Mouse (Mus musculus): ENCODE measurements around the gene Tcaf3. TPM values are rescaled to one million over a fixed set of nuclear protein-coding genes. Genes with fewer than 3 reads are reported as not detected.

Gene Tcaf3
- polyA plus RNA-seq (2012; rRNA removed; ENCODE audit: low replicate concordance): not detected in 2 replicates

DNA sequence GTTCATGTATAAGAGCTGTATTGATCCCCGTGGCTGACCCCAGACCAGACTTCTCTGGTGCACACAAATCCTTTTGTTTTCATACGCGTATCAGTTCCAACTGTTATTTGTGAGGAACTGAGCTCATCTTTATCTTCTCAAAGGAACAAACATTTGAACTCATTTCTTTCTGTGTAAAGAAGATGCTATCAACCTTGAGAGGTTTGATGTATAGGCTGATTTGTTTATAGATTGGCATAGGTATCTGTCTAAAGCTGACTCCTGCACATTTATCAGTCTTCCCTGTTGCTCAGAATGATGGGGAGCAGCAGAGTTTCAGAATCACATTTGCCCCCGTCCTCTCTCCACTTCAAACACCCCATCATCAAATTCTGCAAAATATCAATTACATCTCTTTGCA, at the start of gene Tcaf3:
Gene Tcaf3 (minus strand): TSS at position 101 of the 400 bp plus-strand sequence.

DNA sequence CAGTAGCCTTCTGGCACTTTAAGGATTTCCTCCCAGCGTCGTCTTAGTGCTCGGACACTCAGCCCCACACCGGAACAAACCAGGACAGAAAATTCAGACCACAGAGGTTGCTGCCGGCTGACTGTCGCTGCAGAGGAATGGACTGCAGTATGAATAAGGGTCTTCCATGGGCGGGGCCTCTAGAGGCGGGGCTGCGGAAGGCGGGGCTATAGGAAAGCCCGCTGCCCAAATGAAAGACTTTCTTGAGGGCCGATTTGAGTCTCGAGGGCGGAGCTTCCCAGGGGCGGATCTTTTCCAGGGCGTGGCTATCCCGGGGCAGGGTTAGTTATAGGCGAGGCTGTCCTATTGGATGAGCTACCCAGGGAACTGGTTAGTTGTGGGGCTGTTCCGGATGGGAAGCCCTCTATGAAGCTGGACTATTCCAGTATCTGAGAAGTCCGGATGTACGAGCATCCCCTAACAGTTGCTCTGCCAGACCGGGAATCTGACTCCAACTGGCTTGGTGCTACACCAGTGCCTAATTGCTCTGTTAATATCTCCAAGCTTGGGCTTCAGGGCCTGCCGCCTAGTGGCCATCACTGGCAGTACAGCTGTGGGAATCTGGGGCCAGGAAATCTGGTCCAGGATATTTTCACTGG, 47.5 kb upstream of the Tcaf3 start, which contains the start of gene Tcaf2:
Gene Tcaf2 (minus strand): TSS at position 343 of the 638 bp plus-strand sequence.

DNA sequence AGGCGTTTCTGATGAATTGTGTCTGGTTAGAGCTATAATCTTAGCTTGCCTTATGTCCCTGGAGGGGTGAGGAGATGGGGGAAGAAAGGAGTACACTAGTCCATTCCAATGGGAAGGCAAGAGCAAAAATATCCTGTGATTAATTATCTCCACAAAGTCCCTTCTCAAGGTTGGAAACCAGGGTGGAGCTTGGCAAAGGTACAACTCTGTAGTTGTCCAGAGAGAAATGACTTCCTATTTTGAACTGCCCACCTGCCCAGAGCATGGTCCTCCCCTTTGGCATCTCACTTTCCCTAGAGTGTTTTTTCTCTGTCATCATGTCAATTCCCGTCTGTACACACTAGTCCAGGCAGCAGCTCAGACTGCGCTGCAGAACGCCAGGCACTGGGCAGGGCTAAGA, 50.0 kb downstream of the Tcaf3 start, which contains the start of gene Olfr455:
Gene Olfr455 (minus strand): TSS at position 127 of the 400 bp plus-strand sequence.

Other genes with a start within 250 kb of the Tcaf3 start
- gene Zyx, start 248.1 kb downstream of the Tcaf3 start, polyA plus RNA-seq (2012; rRNA removed; ENCODE audit: low replicate concordance): 165 and 301 TPM in 2 replicates
- gene Epha1, start 224.4 kb downstream of the Tcaf3 start, polyA plus RNA-seq (2012; rRNA removed; ENCODE audit: low replicate concordance): 30.8 and 60.3 TPM in 2 replicates
- gene Tas2r143, start 197.5 kb downstream of the Tcaf3 start, polyA plus RNA-seq (2012; rRNA removed; ENCODE audit: low replicate concordance): not detected in 2 replicates
- gene Tas2r135, start 192.3 kb downstream of the Tcaf3 start, polyA plus RNA-seq (2012; rRNA removed; ENCODE audit: low replicate concordance): not detected in 2 replicates
- not detected in 2 replicates for gene Tas2r126, start 163.2 kb downstream of the Tcaf3 start, polyA plus RNA-seq (2012; rRNA removed; ENCODE audit: low replicate concordance)
- gene Olfr458, start 132.5 kb downstream of the Tcaf3 start, polyA plus RNA-seq (2012; rRNA removed; ENCODE audit: low replicate concordance): not detected in 2 replicates
- gene Olfr457, start 121.4 kb downstream of the Tcaf3 start, polyA plus RNA-seq (2012; rRNA removed; ENCODE audit: low replicate concordance): not detected in 2 replicates
- gene Olfr456, start 110.5 kb downstream of the Tcaf3 start, polyA plus RNA-seq (2012; rRNA removed; ENCODE audit: low replicate concordance): not detected in 2 replicates
- not detected in 2 replicates for gene Olfr455, start 50.1 kb downstream of the Tcaf3 start, polyA plus RNA-seq (2012; rRNA removed; ENCODE audit: low replicate concordance)
- gene Tcaf2, start 47.6 kb upstream of the Tcaf3 start, polyA plus RNA-seq (2012; rRNA removed; ENCODE audit: low replicate concordance): 2.0 and 3.3 TPM in 2 replicates
- 1.9 and 3.2 TPM in 2 replicates for gene Tcaf1, start 112.4 kb upstream of the Tcaf3 start, polyA plus RNA-seq (2012; rRNA removed; ENCODE audit: low replicate concordance)
- gene Olfr453, start 141.7 kb upstream of the Tcaf3 start, polyA plus RNA-seq (2012; rRNA removed; ENCODE audit: low replicate concordance): not detected in 2 replicates
- not detected in 2 replicates for gene Olfr38, start 158.7 kb upstream of the Tcaf3 start, polyA plus RNA-seq (2012; rRNA removed; ENCODE audit: low replicate concordance)
- gene Olfr452, start 187.4 kb upstream of the Tcaf3 start, polyA plus RNA-seq (2012; rRNA removed; ENCODE audit: low replicate concordance): not detected in 2 replicates
- not detected in 2 replicates for gene Olfr450, start 214.2 kb upstream of the Tcaf3 start, polyA plus RNA-seq (2012; rRNA removed; ENCODE audit: low replicate concordance)
- not detected in 2 replicates for gene Olfr449, start 236.7 kb upstream of the Tcaf3 start, polyA plus RNA-seq (2012; rRNA removed; ENCODE audit: low replicate concordance)